Mouse (Mus musculus): ENCODE measurements around the gene Igflr1.

GRCm38 (mm10) chr7:30526399-30526798, 38.8 kb upstream of the Igflr1 start:
- TF ChIP-seq CTCF (IDR thresholded peaks at IDR 0.05; ENCODE audit: borderline replicate concordance, extremely low read depth, insufficient read depth, insufficient read length) (no peak), POLR2A (IDR thresholded peaks at IDR 0.05; ENCODE audit: borderline replicate concordance, extremely low read depth, insufficient read depth, insufficient read length, poor library complexity, severe bottlenecking) (no peak)
